Mouse (Mus musculus): ENCODE measurements around the gene Pard6b.

- TF ChIP-seq CTCF (IDR thresholded peaks at IDR 0.05; ENCODE audit: low read depth) (no peak), EP300 (IDR thresholded peaks at IDR 0.05; ENCODE audit: low read depth) (no peak)
These were observed 68.4 kb downstream of the Pard6b start for GRCm38 (mm10) chr2:168149241-168149640.
